Mouse (Mus musculus): Measurements from ENCODE around the gene Wrap53. TPM values are rescaled to one million over a fixed set of nuclear protein-coding genes. Genes with fewer than 3 reads are reported as not detected.
A peak's percentile ranks its signal among the peaks of the same experiment; 100 is the strongest.

Gene Wrap53
- polyA plus RNA-seq, 1 experiment from 2014 or later: 50.7 TPM

GRCm38 (mm10) chr11:69579128-69580017 is 682 bp downstream of the Wrap53 start:
- H3K9me3 ChIP-seq (replicated peaks): no peaks in the 10 kb centered on the region
- peaks cover 55% of the 10 kb centered on the region for H3K4me1 ChIP-seq
- H3K27me3 ChIP-seq (ENCODE audit: low read depth, poor library complexity, severe bottlenecking): no peaks in the 10 kb centered on the region
- peak overlapping the region; percentile 91 for H3K27ac ChIP-seq (replicated peaks)
- DNase-seq (ENCODE audit: low spot score): peak; percentile 99
- peaks cover 42% of the 10 kb centered on the region for H3K36me3 ChIP-seq
- 3% methylated on average over 39 of the region's 39 CpGs for WGBS
- peak overlapping the region; percentile 90 for H3K4me3 ChIP-seq

- Histone ChIP-seq H3K9me3 (replicated peaks) (no peaks in the 10 kb centered on the region), H3K4me1 (peaks cover 55% of the 10 kb centered on the region), H3K4me3 (peak overlapping the region; percentile 90), H3K27me3 (ENCODE audit: low read depth, poor library complexity, severe bottlenecking) (no peaks in the 10 kb centered on the region), H3K36me3 (peaks cover 42% of the 10 kb centered on the region), H3K27ac (replicated peaks) (peak overlapping the region; percentile 91)
- DNase-seq (ENCODE audit: low spot score): no peak
- WGBS: 17% methylated on average over 15 of the region's 15 CpGs
Observed at GRCm38 (mm10) chr11:69578301-69578700, 1.8 kb downstream of the Wrap53 start.

- no peak overlapping the region; the same call in 1 of the 2 replicates for H3K4me3 ChIP-seq
- DNase-seq (ENCODE audit: low spot score): no peak
- H3K36me3 ChIP-seq: peaks cover 58% of the 10 kb centered on the region
Observed at GRCm38 (mm10) chr11:69576307-69576706, 3.7 kb downstream of the Wrap53 start.

GRCm38 (mm10) chr11:69575220-69575619 is 4.8 kb downstream of the Wrap53 start:
- WGBS: 69% methylated on average over 3 of the region's 3 CpGs
- Histone ChIP-seq H3K9me3 (replicated peaks) (no peaks in the 10 kb centered on the region), H3K4me3 (peak overlapping the region; percentile 23; the same call in 1 of the 2 replicates), H3K27me3 (ENCODE audit: low read depth, poor library complexity, severe bottlenecking) (no peaks in the 10 kb centered on the region), H3K27ac (replicated peaks) (no peak overlapping the region), H3K4me1 (peaks cover 42% of the 10 kb centered on the region), H3K36me3 (peaks cover 69% of the 10 kb centered on the region)
- no peak for DNase-seq (ENCODE audit: low spot score)

More at GRCm38 (mm10) chr11:69576307-69576706, 3.7 kb downstream of the Wrap53 start:
- Histone ChIP-seq H3K27ac (replicated peaks) (no peak overlapping the region), H3K9me3 (replicated peaks) (no peaks in the 10 kb centered on the region), H3K27me3 (ENCODE audit: low read depth, poor library complexity, severe bottlenecking) (no peaks in the 10 kb centered on the region), H3K4me1 (peaks cover 42% of the 10 kb centered on the region)
- 82% methylated on average over 5 of the region's 5 CpGs for WGBS

GRCm38 (mm10) chr11:69565131-69565530 is 14.9 kb downstream of the Wrap53 start:
- no peak overlapping the region for H3K4me3 ChIP-seq
- H3K9me3 ChIP-seq (replicated peaks): no peaks in the 10 kb centered on the region
- H3K27ac ChIP-seq (replicated peaks): no peak overlapping the region
- peaks cover 59% of the 10 kb centered on the region for H3K4me1 ChIP-seq
- WGBS: 80% methylated on average over 8 of the region's 8 CpGs
- peaks cover 85% of the 10 kb centered on the region for H3K36me3 ChIP-seq
- H3K27me3 ChIP-seq (ENCODE audit: low read depth, poor library complexity, severe bottlenecking): peaks cover 21% of the 10 kb centered on the region
- DNase-seq (ENCODE audit: low spot score): no peak

DNA sequence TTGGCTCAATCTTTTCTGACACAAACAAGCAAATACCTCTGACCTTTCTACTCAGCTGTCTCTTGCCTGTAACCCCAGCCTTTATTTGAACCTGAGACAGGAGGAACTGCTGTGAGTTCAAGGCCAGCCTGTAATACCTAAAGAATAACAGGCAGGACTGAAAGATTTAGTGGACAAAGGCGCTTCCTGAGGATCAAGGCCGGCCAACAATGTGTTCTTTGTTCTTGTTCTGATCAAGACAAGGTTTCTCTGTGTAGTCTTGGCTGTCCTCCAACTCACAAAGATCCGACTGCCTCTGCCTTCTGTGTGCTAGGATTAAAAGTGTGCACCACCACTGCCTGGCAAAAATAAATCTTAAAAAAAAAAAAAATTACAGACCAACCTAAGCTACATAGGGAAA is 15.7 kb downstream of the Wrap53 start:
- H3K36me3 ChIP-seq: peaks cover 78% of the 10 kb centered on the region
- no peaks in the 10 kb centered on the region for H3K9me3 ChIP-seq (replicated peaks)
- WGBS: 58% methylated on average over 3 of the region's 3 CpGs
- H3K27me3 ChIP-seq (ENCODE audit: low read depth, poor library complexity, severe bottlenecking): peaks cover 21% of the 10 kb centered on the region
- no peak overlapping the region for H3K4me3 ChIP-seq
- peaks cover 66% of the 10 kb centered on the region for H3K4me1 ChIP-seq
- H3K27ac ChIP-seq (replicated peaks): 0 out of 2 replicates have a peak overlapping the region, but pooled peaks have one; percentile 17
- DNase-seq (ENCODE audit: low spot score): no peak

- DNase-seq (ENCODE audit: low spot score): no peak
- H3K27me3 ChIP-seq (ENCODE audit: low read depth, poor library complexity, severe bottlenecking): peaks cover 21% of the 10 kb centered on the region
- no peak overlapping the region for H3K4me3 ChIP-seq
- H3K27ac ChIP-seq (replicated peaks): 0 out of 2 replicates have a peak overlapping the region, but pooled peaks have one; percentile 52
- peaks cover 74% of the 10 kb centered on the region for H3K4me1 ChIP-seq
- H3K36me3 ChIP-seq: peaks cover 70% of the 10 kb centered on the region
- H3K9me3 ChIP-seq (replicated peaks): no peaks in the 10 kb centered on the region
- WGBS: 81% methylated on average over 13 of the region's 13 CpGs
Observed at GRCm38 (mm10) chr11:69563373-69563772, 16.7 kb downstream of the Wrap53 start.

- DNase-seq (ENCODE audit: low spot score): peak; percentile 78
- Histone ChIP-seq H3K27ac (replicated peaks) (peak overlapping the region; percentile 97), H3K36me3 (peaks cover 55% of the 10 kb centered on the region), H3K9me3 (replicated peaks) (no peaks in the 10 kb centered on the region), H3K4me1 (peaks cover 96% of the 10 kb centered on the region), H3K27me3 (ENCODE audit: low read depth, poor library complexity, severe bottlenecking) (peaks cover 21% of the 10 kb centered on the region), H3K4me3 (peak overlapping the region; percentile 94)
- WGBS: 14% methylated on average over 16 of the region's 16 CpGs
Observed at GRCm38 (mm10) chr11:69560896-69561854, 18.9 kb downstream of the Wrap53 start.

DNA sequence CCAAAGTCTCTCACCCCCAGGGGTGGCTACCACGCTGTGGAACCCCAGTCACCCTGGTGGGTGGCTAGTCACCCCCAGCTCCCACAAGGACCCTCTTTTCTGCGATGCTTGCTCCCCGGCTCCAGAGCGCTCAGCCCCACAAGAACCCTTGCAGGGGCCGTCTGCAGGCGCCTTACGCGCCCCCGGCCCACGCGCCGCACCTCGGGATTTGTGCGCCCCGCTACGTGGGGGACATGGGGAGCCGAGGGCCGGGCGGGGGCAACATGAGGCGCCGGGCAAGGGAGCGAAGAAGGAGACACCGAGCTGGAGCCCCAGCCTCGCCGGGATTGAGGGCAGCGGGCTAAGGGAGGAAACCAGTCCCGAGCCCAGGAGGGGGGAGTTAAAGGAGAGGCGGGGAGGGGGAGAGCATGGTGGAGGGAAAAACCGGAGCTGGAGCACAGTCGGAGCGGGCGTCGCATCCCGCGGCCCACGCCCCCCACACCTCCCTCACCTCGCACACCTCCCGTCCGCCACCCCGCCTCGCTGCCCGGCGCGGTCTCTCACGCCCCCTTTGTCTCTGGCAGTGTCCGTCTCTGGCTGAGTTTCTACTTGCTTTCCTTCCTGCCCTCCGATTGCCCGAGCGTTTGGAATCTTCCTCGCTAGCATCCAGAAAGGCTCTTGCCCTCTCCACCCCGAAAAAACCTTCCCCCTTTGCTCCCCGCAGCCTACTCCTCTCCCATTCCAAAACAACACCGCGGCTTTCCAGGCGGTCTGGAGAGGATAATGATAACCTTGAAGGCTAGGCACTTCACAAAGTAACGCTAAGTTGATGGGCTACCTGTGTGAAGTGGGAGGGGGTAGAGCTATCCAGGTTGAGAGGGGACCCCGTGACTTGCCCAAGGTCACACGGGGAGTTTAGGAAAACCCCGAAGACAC is 19.9 kb downstream of the Wrap53 start, which contains the start of gene Efnb3:
Efnb3 (minus strand) TSS at position 355 of the 915 bp plus-strand sequence.
- under 1% methylated on average over 59 of the region's 59 CpGs for WGBS
- Histone ChIP-seq H3K4me3 (peak within 1 kb of the TSS; percentile 94), H3K9me3 (replicated peaks) (no peaks in the 10 kb centered on the region), H3K4me1 (peaks cover 99% of the 10 kb centered on the region), H3K27me3 (ENCODE audit: low read depth, poor library complexity, severe bottlenecking) (peaks cover 21% of the 10 kb centered on the region), H3K36me3 (peaks cover 55% of the 10 kb centered on the region), H3K27ac (replicated peaks) (peak within 1 kb of the TSS; percentile 97)
- peak; percentile 84 for DNase-seq (ENCODE audit: low spot score)

GRCm38 (mm10) chr11:69559183-69559582 is 20.9 kb downstream of the Wrap53 start:
- H3K27me3 ChIP-seq (ENCODE audit: low read depth, poor library complexity, severe bottlenecking): peaks cover 21% of the 10 kb centered on the region
- peaks cover 54% of the 10 kb centered on the region for H3K36me3 ChIP-seq
- peak overlapping the region; percentile 94 for H3K4me3 ChIP-seq
- peak overlapping the region; percentile 97 for H3K27ac ChIP-seq (replicated peaks)
- DNase-seq (ENCODE audit: low spot score): no peak
- peaks cover 99% of the 10 kb centered on the region for H3K4me1 ChIP-seq
- WGBS: 12% methylated on average over 5 of the region's 5 CpGs
- H3K9me3 ChIP-seq (replicated peaks): no peaks in the 10 kb centered on the region

GRCm38 (mm10) chr11:69558756-69559155 is 21.3 kb downstream of the Wrap53 start:
- H3K4me3 ChIP-seq: peak overlapping the region; percentile 94
- H3K27me3 ChIP-seq (ENCODE audit: low read depth, poor library complexity, severe bottlenecking): peaks cover 19% of the 10 kb centered on the region
- peaks cover 99% of the 10 kb centered on the region for H3K4me1 ChIP-seq
- H3K9me3 ChIP-seq (replicated peaks): no peaks in the 10 kb centered on the region
- WGBS: 25% methylated on average over 6 of the region's 6 CpGs
- peak; percentile 37 for DNase-seq (ENCODE audit: low spot score)
- peaks cover 52% of the 10 kb centered on the region for H3K36me3 ChIP-seq
- peak overlapping the region; percentile 97 for H3K27ac ChIP-seq (replicated peaks)
